Mouse (Mus musculus) CH12.LX (cell line): ENCODE data around the gene Pxn.
"Not testable (repeated sequence)": the region's sequence is repeated elsewhere in the genome, so short reads cannot be mapped to it uniquely, and the experiment has no call there.

Source experiments
- MAX ChIP-seq: IDR thresholded peaks from 2 replicates; pipeline ENCODE4 v1.6.1; 2011; ENCODE audit warnings: low read length, improper control_type of control experiment
- MEF2A ChIP-seq: IDR thresholded peaks from 2 replicates; pipeline ENCODE4 v1.6.1; 2014; ENCODE audit warnings: low read depth, mild to moderate bottlenecking, inconsistent platforms, low read length, improper control_type of control experiment, borderline replicate concordance
- POLR2A ChIP-seq: IDR thresholded peaks from 2 replicates; pipeline ENCODE4 v1.6.1; 2011; ENCODE audit warnings: low read depth, mild to moderate bottlenecking, improper control_type of control experiment, low read length

DNA sequence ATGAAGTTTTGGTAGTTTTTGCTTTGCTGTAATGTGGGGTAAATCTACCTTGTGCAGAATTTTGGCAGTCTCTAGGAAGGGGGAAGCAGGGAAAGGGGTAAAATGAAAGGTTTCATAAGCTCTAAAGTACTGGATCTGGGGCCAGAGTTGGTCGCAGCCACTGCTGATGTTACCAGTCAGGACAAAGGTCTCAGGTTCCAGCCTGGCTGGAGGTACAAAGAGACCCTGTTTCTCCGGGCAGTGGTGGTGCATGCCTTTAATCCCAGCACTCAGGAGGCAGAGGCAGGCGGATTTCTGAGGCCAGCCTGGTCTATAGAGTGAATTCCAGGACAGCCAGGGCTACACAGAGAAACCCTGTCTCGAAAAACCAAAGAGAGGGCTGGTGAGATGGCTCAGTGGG lies 859 bp upstream of the Pxn start:
- TF ChIP-seq MAX, MEF2A, POLR2A: not testable (repeated sequence)
